Mouse (Mus musculus) midbrain, embryonic 13.5 days (tissue): Measurements from ENCODE around the gene Cblc. TPM values are rescaled to one million over a fixed set of nuclear protein-coding genes. Genes with fewer than 3 reads are reported as not detected.

Source experiments
- ATAC-seq: fragments of 200-750 bp; cut with Nextera tagmentation; 2 replicates; pipeline ENCODE4 v1.8.0; 2017; ENCODE audit warnings: mild to moderate bottlenecking, moderate TSS enrichment, moderate library complexity
- H3K27ac ChIP-seq: fragments of 300-500 bp; sonication (generic); 2 replicates; pipeline ENCODE4 v1.5.1; 2015; ENCODE audit warnings: inconsistent platforms, mild to moderate bottlenecking, moderate library complexity
- H3K27me3 ChIP-seq: fragments of 300-500 bp; sonication (generic); 2 replicates; pipeline ENCODE4 v1.6.1; 2015; ENCODE audit warnings: mild to moderate bottlenecking, inconsistent platforms
- H3K36me3 ChIP-seq: fragments of 300-500 bp; sonication (generic); 2 replicates; pipeline ENCODE4 v1.6.1; 2015; ENCODE audit warnings: mild to moderate bottlenecking, inconsistent platforms
- H3K4me1 ChIP-seq: fragments of 300-500 bp; sonication (generic); replicated peaks from 2 replicates; pipeline ENCODE4 v1.6.1; 2015; ENCODE audit warnings: inconsistent platforms
- H3K4me2 ChIP-seq: fragments of 300-500 bp; sonication (generic); replicated peaks from 2 replicates; pipeline ENCODE4 v1.6.1; 2015; ENCODE audit warnings: moderate library complexity, mild to moderate bottlenecking, inconsistent platforms
- H3K4me3 ChIP-seq: fragments of 300-500 bp; sonication (generic); replicated peaks from 2 replicates; pipeline ENCODE4 v1.5.1; 2015; ENCODE audit warnings: mild to moderate bottlenecking, inconsistent platforms
- H3K9ac ChIP-seq: fragments of 300-500 bp; sonication (generic); replicated peaks from 2 replicates; pipeline ENCODE4 v1.6.1; 2015; ENCODE audit warnings: mild to moderate bottlenecking, inconsistent platforms
- H3K9me3 ChIP-seq: fragments of 300-500 bp; sonication (generic); 2 replicates; pipeline ENCODE4 v1.6.1; 2016; ENCODE audit warnings: mild to moderate bottlenecking, inconsistent platforms
- WGBS: fragments of 180-500 bp; shearing (Covaris S2); methylation state at CpG from one replicate; pipeline ENCODE4 v1.1.7; 2015; 5-methylcytosine and 5-hydroxymethylcytosine counted together
- polyA plus RNA-seq: library from polyadenylated mRNA; unstranded; fragments of >200 nt; fragmentation: Nextera tagmentation; extraction: Ambion mirVana; gene quantifications from 2 replicates; pipeline ENCODE4 v1.2.1, GENCODE M21; 2015

The Cblc gene
- polyA plus RNA-seq = 0.32 TPM in 1 of 2 replicates, not detected in the other

DNA sequence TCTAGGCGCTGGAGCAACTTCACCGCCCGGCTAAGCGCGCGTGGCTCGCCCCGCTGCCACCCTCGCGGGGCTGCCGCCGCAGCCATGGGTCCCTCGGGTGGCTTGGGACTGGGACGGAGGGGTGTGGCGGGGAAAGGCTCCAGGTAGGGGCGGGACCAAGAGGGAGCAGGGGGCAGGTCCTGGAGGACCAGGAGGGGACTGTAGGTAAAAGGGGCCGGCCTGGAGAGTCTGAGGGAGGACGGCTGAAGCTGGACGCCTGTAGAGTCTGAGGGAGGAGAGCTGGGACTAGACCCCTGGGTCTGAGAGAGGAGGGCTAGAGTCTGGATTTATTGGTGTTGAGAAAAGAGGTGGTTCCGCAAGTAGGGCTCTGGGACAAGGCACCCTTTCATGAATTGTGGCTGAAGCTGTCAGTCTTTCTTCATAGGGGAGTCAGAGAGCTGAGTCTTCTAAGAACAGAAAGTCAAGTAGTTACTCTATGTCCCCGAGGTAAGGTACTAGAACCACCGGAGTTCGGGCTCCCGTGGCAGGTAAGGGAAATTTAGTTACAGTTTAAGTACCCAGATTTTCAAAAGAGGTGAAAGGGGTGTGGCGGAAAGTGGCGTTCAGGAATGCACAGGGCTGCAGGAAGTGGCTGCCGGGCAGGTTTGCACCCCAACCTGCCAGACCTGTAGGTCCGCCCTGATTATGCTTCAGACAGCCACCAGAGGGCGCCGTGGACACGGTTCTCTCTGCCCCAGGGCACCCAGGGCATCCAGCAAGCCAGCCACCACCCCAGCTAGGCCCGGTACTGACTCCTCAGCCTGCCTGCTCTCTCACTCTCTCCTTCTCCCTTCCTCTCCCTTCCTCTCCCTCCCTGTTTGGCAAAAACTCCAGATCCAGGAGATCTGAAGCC lies at the start of gene Cblc:
TSS of gene Cblc (minus strand) at position 113 of the 892 bp plus-strand sequence.
- Histone ChIP-seq H3K4me1 (0 out of 2 replicates have a peak, but pooled peaks cover 4% of the 10 kb centered on the region), H3K36me3 (no peaks in the 10 kb centered on the region), H3K27me3 (peaks cover 29% of the 10 kb centered on the region), H3K9me3 (no peaks in the 10 kb centered on the region), H3K9ac (no peak within 1 kb of the TSS), H3K27ac (no peak within 1 kb of the TSS), H3K4me2 (no peak within 1 kb of the TSS), H3K4me3 (no peak within 1 kb of the TSS)
- 3% methylated on average over 32 of the region's 32 CpGs for WGBS
- no peak; the same call in 1 of the 2 replicates for ATAC-seq

GRCm38 (mm10) chr7:19844521-19845171 lies 48.0 kb upstream of the Cblc start:
- H3K4me1 ChIP-seq = peaks cover 2% of the 10 kb centered on the region; the same call in 1 of the 2 replicates
- no peak for ATAC-seq
- H3K36me3 ChIP-seq = no peaks in the 10 kb centered on the region
- no peaks in the 10 kb centered on the region for H3K9me3 ChIP-seq
- H3K27ac ChIP-seq = no peak overlapping the region
- H3K4me3 ChIP-seq = no peak overlapping the region
- no peak overlapping the region for H3K9ac ChIP-seq
- no peak overlapping the region for H3K4me2 ChIP-seq
- WGBS = 65% methylated on average over 15 of the region's 15 CpGs
- H3K27me3 ChIP-seq = peaks cover 47% of the 10 kb centered on the region

DNA sequence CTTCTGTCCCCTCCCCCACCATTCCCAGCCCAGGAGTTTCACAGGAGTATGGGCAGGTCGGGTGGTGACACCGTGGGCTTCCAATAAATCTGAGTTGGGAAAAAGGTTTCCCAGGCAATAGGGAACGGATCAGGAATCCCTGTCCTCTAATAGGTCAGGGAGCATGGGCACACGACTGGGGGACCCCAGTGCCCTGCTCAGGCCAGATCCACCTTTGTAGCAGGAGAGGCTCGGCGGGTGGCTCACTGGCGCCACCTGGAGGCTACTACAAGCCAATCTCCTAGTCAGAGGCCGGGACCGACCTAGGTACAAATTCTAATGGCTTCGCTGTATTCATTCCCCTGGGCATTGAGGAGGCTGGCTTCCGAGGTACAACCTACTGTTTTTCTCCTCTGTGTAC lies 47.0 kb upstream of the Cblc start:
- peak; percentile 71 for ATAC-seq
- Histone ChIP-seq H3K4me3 (no peak overlapping the region), H3K27ac (no peak overlapping the region), H3K9ac (0 out of 2 replicates have a peak overlapping the region, but pooled peaks have one; percentile 3), H3K9me3 (no peaks in the 10 kb centered on the region), H3K4me1 (peaks cover 2% of the 10 kb centered on the region; the same call in 1 of the 2 replicates), H3K27me3 (peaks cover 44% of the 10 kb centered on the region), H3K36me3 (no peaks in the 10 kb centered on the region), H3K4me2 (no peak overlapping the region)
- WGBS = 3% methylated on average over 11 of the region's 11 CpGs

DNA sequence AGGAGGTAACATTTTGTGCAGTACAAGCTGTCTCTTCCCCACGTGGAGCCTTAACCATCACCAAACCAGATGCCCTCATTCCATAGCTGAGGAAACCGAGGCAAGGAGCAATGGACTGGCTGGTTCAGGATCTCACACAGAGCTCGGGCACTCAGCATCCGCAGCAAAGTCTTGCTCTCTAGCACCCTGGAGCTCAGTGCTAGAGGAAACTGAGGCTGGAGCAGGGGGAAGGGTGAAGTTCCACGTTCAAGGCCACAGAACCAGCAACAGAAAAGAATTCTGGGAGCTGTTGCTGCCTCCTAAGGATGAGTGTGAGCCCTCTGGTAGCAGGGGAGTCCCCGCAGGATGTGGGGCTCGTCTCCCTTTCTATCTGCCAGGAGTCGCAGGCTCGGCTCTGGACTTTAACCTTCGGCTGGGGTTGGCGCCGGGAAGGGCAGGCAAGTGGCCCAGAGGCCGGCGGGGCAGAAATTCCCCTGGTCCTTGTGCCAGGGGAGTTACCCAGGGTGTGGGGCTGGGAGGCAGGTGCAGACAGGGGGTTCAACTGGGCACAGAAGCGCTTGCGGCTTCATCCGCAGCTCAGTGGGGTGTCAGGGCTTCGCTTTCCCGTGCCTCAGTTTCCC lies 46.4 kb upstream of the Cblc start:
- Histone ChIP-seq H3K4me1 (peaks cover 2% of the 10 kb centered on the region; the same call in 1 of the 2 replicates), H3K4me3 (no peak overlapping the region), H3K36me3 (no peaks in the 10 kb centered on the region), H3K9me3 (no peaks in the 10 kb centered on the region), H3K27ac (no peak overlapping the region), H3K9ac (no peak overlapping the region), H3K27me3 (peaks cover 40% of the 10 kb centered on the region), H3K4me2 (no peak overlapping the region)
- no peak for ATAC-seq
- 33% methylated on average over 19 of the region's 19 CpGs for WGBS

DNA sequence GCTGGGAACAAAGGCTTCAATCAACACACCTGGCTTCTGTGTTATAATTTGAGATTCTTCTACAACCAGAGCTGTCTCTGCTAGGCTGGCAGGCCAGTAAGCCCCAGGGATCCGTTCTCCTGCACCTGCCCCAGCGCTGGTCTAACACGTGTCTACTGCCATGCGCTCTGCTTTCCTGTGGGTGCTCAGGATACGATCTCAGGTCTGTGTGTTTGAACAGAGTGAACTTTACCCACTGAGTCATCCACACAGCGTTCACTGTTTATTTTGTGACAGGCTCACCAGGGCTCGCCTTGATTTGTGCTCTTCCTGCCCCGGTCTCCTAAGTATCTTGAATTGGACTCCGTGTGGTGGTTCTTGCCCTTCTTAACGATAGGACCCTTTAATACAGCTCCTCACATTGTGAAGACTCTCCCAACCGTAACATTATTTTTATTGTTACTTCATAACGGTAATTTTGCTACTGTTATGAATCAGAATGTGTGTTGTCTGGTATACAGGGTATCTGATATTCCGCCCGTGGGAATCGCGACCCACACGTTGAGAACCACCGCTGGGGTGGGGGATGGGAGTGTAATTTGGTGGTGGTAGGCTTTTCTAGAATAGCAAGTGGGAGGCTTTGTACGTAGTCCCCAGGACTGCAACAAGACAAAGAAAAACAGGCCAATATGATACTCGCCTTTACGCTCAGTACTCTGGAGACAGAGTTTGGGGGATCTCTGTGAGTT lies 45.2 kb upstream of the Cblc start:
- no peak for ATAC-seq
- Histone ChIP-seq H3K27me3 (peaks cover 30% of the 10 kb centered on the region), H3K4me1 (no peaks in the 10 kb centered on the region; the same call in 1 of the 2 replicates), H3K4me3 (no peak overlapping the region), H3K36me3 (no peaks in the 10 kb centered on the region), H3K27ac (no peak overlapping the region), H3K4me2 (no peak overlapping the region), H3K9ac (no peak overlapping the region), H3K9me3 (no peaks in the 10 kb centered on the region)
- 86% methylated on average over 21 of the region's 21 CpGs for WGBS

DNA sequence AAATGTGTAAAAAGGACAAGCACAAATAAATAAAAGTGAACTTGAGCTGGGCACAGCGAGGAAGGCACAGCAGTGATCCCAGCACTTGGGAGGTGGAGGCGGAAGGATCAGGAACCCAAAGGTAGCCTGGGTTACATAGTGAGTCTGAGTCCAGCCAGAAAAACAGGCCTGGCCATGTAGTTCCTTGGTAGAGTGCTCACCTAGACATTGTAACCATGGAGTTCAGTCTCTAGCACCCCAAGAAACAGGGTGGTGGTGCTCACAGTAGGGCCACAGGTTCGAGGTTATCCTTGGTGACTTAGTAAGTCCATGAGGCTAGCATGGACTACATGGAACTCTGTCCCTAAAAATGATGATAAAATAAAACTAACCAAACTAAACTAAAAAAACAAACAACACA lies 44.3 kb upstream of the Cblc start:
- H3K36me3 ChIP-seq = no peaks in the 10 kb centered on the region
- H3K9me3 ChIP-seq = no peaks in the 10 kb centered on the region
- no peak overlapping the region for H3K27ac ChIP-seq
- ATAC-seq = no peak
- H3K4me3 ChIP-seq = no peak overlapping the region
- no peak overlapping the region for H3K4me2 ChIP-seq
- H3K4me1 ChIP-seq = no peaks in the 10 kb centered on the region; the same call in 1 of the 2 replicates
- 86% methylated on average over 3 of the region's 3 CpGs for WGBS
- H3K27me3 ChIP-seq = peaks cover 26% of the 10 kb centered on the region
- H3K9ac ChIP-seq = no peak overlapping the region

DNA sequence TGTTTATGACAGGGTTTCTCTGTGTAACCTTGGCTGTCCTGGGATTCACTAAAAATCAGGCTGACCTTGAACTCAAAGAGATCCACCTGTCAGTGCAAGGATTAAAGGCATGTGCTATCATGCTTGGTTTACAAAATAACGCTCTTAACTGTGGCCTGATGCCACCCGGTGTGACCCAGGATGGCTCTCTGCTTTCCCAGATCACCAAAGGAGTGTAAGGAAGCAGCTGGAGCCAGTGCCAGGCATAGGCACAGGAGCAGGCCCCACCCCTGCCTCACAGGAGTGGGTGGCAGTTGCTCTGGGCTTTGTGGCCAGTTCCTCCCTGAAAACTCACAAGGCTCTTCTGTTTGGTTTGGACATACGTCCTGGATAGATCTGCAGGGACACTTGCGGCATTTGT lies 43.8 kb upstream of the Cblc start:
- Histone ChIP-seq H3K4me1 (no peaks in the 10 kb centered on the region; the same call in 1 of the 2 replicates), H3K4me3 (no peak overlapping the region), H3K27me3 (peaks cover 25% of the 10 kb centered on the region), H3K4me2 (no peak overlapping the region), H3K27ac (no peak overlapping the region), H3K36me3 (no peaks in the 10 kb centered on the region), H3K9me3 (no peaks in the 10 kb centered on the region), H3K9ac (no peak overlapping the region; the same call in 1 of the 2 replicates)
- no peak for ATAC-seq
- WGBS = 85% methylated on average over 4 of the region's 4 CpGs

GRCm38 (mm10) chr7:19836843-19837242 lies 40.2 kb upstream of the Cblc start:
- Histone ChIP-seq H3K4me2 (no peak overlapping the region), H3K9ac (no peak overlapping the region), H3K27ac (no peak overlapping the region), H3K36me3 (no peaks in the 10 kb centered on the region), H3K9me3 (no peaks in the 10 kb centered on the region), H3K27me3 (no peaks in the 10 kb centered on the region), H3K4me3 (no peak overlapping the region), H3K4me1 (no peaks in the 10 kb centered on the region)
- no peak for ATAC-seq
- WGBS = 71% methylated on average over 3 of the region's 3 CpGs

DNA sequence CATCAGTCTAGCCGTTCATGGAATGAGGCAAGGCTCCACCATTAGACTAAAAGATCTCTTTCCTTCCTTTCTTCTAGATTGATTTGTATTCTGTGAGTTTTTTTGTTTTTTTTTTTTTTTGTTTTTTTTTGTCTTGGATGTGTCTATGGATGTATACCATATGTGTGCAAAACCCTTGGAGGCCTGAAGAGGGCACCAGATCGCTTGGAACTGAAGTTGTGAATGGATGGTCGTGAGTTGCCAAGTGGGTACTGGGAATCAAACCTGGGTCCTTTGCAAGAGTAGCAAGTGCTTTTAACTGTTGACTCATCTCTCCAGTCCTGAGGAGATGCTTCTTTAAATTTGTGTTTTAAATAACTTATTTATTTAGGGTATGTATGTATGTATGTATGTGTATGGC lies 37.4 kb upstream of the Cblc start:
- Histone ChIP-seq H3K27ac (no peak overlapping the region), H3K9ac (no peak overlapping the region), H3K27me3 (no peaks in the 10 kb centered on the region), H3K36me3 (no peaks in the 10 kb centered on the region), H3K4me3 (no peak overlapping the region), H3K4me2 (no peak overlapping the region), H3K4me1 (no peaks in the 10 kb centered on the region), H3K9me3 (no peaks in the 10 kb centered on the region)
- WGBS = 69% methylated on average over 3 of the region's 3 CpGs
- ATAC-seq = no peak

- no peaks in the 10 kb centered on the region for H3K4me1 ChIP-seq
- no peaks in the 10 kb centered on the region for H3K27me3 ChIP-seq
- WGBS = 58% methylated on average over 9 of the region's 9 CpGs
- H3K4me3 ChIP-seq = no peak overlapping the region
- H3K4me2 ChIP-seq = no peak overlapping the region
- no peak overlapping the region for H3K9ac ChIP-seq
- no peak for ATAC-seq
- no peak overlapping the region for H3K27ac ChIP-seq
- no peaks in the 10 kb centered on the region for H3K36me3 ChIP-seq
- H3K9me3 ChIP-seq = no peaks in the 10 kb centered on the region
Measured at GRCm38 (mm10) chr7:19831837-19832236, 35.2 kb upstream of the Cblc start.

DNA sequence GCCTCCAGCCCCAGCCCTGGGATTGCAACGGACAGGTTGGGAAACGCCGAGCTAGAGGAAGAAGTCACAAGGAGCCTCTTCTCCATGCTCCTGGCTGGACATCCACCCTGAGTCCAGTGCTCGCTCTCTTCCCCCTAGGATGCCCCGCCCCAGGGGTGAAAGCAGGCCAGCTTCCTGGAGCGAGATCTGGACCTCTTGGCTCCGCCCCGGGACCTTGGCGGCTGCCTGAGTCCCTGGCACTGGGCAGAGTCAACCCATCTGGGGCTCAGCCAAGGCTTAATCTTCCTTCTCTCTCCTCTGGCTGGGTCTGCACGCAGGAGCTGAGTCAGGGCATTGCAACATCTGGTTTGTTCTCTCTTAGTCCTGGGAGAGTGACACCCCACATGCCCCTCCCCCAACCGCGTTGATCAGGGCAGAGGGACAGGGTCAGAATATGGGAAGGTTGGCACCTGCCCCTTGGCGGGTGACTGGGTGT lies 34.1 kb upstream of the Cblc start:
- Histone ChIP-seq H3K9me3 (no peaks in the 10 kb centered on the region), H3K9ac (no peak overlapping the region), H3K27me3 (no peaks in the 10 kb centered on the region), H3K4me1 (no peaks in the 10 kb centered on the region), H3K27ac (no peak overlapping the region), H3K4me2 (no peak overlapping the region), H3K4me3 (no peak overlapping the region), H3K36me3 (no peaks in the 10 kb centered on the region)
- WGBS = 30% methylated on average over 13 of the region's 13 CpGs
- ATAC-seq = peak; percentile 40; the same call in 1 of the 2 replicates
